Mouse (Mus musculus): ENCODE measurements around the gene Spag4. TPM values are rescaled to one million over a fixed set of nuclear protein-coding genes. Genes with fewer than 3 reads are reported as not detected.

Spag4 gene
- 0.54 and 0.74 TPM in 2 replicates for polyA plus RNA-seq (2015; fragmentation: Nextera tagmentation; extraction: Ambion mirVana)

GRCm38 (mm10) chr2:156065099-156066041 lies at the start of gene Spag4:
Spag4 (plus strand) TSS chr2:156065175.
- Histone ChIP-seq H3K4me2 (ENCODE audit: low read depth, low read length) (peak within 1 kb of the TSS; percentile 100), H3K36me3 (replicated peaks; ENCODE audit: insufficient read depth, low read length) (no peaks in the 10 kb centered on the region; the same call in 1 of the 2 replicates), H3K27ac (ENCODE audit: low read depth) (peak within 1 kb of the TSS; percentile 70), H3K9ac (replicated peaks) (peak within 1 kb of the TSS; percentile 71), H3K4me1 (ENCODE audit: insufficient read depth) (peaks cover 14% of the 10 kb centered on the region), H3K4me3 (ENCODE audit: low read depth, low read length) (peak within 1 kb of the TSS; percentile 75), H3K9me3 (ENCODE audit: low read length) (no peaks in the 10 kb centered on the region), H3K27me3 (ENCODE audit: insufficient read depth, low read length) (no peaks in the 10 kb centered on the region)
- 2% methylated on average over 72 of the region's 81 CpGs for WGBS (ENCODE audit: insufficient replicate concordance)
- DNase-seq (peak; percentile 88), ATAC-seq (peak; percentile 86)
- TF ChIP-seq EP300 (IDR thresholded peaks at IDR 0.05; ENCODE audit: low read depth) (no peak), CTCF (IDR thresholded peaks at IDR 0.05; ENCODE audit: low read depth) (no peak)

- 65% methylated on average over 3 of the region's 3 CpGs for WGBS (ENCODE audit: insufficient replicate concordance)
- Histone ChIP-seq H3K27ac (ENCODE audit: low read depth) (no peak overlapping the region), H3K27me3 (ENCODE audit: insufficient read depth, low read length) (no peaks in the 10 kb centered on the region), H3K36me3 (replicated peaks; ENCODE audit: insufficient read depth, low read length) (peaks cover 54% of the 10 kb centered on the region), H3K9ac (replicated peaks) (no peak overlapping the region), H3K4me3 (ENCODE audit: low read depth, low read length) (no peak overlapping the region), H3K4me2 (ENCODE audit: low read depth, low read length) (no peak overlapping the region), H3K9me3 (ENCODE audit: low read length) (no peaks in the 10 kb centered on the region), H3K4me1 (ENCODE audit: insufficient read depth) (0 out of 2 replicates have a peak, but pooled peaks cover 2% of the 10 kb centered on the region)
- DNase-seq = no peak
- TF ChIP-seq CTCF (IDR thresholded peaks at IDR 0.05; ENCODE audit: low read depth) = no peak
- TF ChIP-seq EP300 (IDR thresholded peaks at IDR 0.05; ENCODE audit: low read depth) = no peak
- ATAC-seq = no peak
These were observed 46.9 kb upstream of the Spag4 start for GRCm38 (mm10) chr2:156018106-156018505.

GRCm38 (mm10) chr2:156021219-156021618 lies 43.8 kb upstream of the Spag4 start:
- H3K4me1 ChIP-seq (ENCODE audit: insufficient read depth) = 0 out of 2 replicates have a peak, but pooled peaks cover 2% of the 10 kb centered on the region
- no peak overlapping the region for H3K4me3 ChIP-seq (ENCODE audit: low read depth, low read length)
- WGBS (ENCODE audit: insufficient replicate concordance) = 69% methylated on average over 8 of the region's 8 CpGs
- no peak overlapping the region for H3K4me2 ChIP-seq (ENCODE audit: low read depth, low read length)
- H3K36me3 ChIP-seq (replicated peaks; ENCODE audit: insufficient read depth, low read length) = peaks cover 29% of the 10 kb centered on the region
- TF ChIP-seq EP300 (IDR thresholded peaks at IDR 0.05; ENCODE audit: low read depth) = peak; percentile 41; the same call in 1 of the 2 replicates
- TF ChIP-seq CTCF (IDR thresholded peaks at IDR 0.05; ENCODE audit: low read depth) = no peak
- DNase-seq (no peak), ATAC-seq (peak; percentile 75)
- no peak overlapping the region for H3K27ac ChIP-seq (ENCODE audit: low read depth)
- H3K9ac ChIP-seq (replicated peaks) = no peak overlapping the region
- H3K9me3 ChIP-seq (ENCODE audit: low read length) = no peaks in the 10 kb centered on the region
- no peaks in the 10 kb centered on the region for H3K27me3 ChIP-seq (ENCODE audit: insufficient read depth, low read length)

GRCm38 (mm10) chr2:156021765-156022164 lies 43.2 kb upstream of the Spag4 start:
- H3K4me1 ChIP-seq (ENCODE audit: insufficient read depth) = 0 out of 2 replicates have a peak, but pooled peaks cover 2% of the 10 kb centered on the region
- WGBS (ENCODE audit: insufficient replicate concordance) = 76% methylated on average over 2 of the region's 2 CpGs
- DNase-seq = no peak
- no peak overlapping the region for H3K4me3 ChIP-seq (ENCODE audit: low read depth, low read length)
- no peak overlapping the region for H3K4me2 ChIP-seq (ENCODE audit: low read depth, low read length)
- peaks cover 24% of the 10 kb centered on the region for H3K36me3 ChIP-seq (replicated peaks; ENCODE audit: insufficient read depth, low read length)
- H3K27me3 ChIP-seq (ENCODE audit: insufficient read depth, low read length) = no peaks in the 10 kb centered on the region
- H3K27ac ChIP-seq (ENCODE audit: low read depth) = no peak overlapping the region
- no peaks in the 10 kb centered on the region for H3K9me3 ChIP-seq (ENCODE audit: low read length)
- H3K9ac ChIP-seq (replicated peaks) = no peak overlapping the region
- ATAC-seq = peak; percentile 56
- TF ChIP-seq EP300 (IDR thresholded peaks at IDR 0.05; ENCODE audit: low read depth) = no peak
- no peak for TF ChIP-seq CTCF (IDR thresholded peaks at IDR 0.05; ENCODE audit: low read depth)

- no peak overlapping the region for H3K27ac ChIP-seq (ENCODE audit: low read depth)
- no peak for ATAC-seq
- no peaks in the 10 kb centered on the region for H3K9me3 ChIP-seq (ENCODE audit: low read length)
- TF ChIP-seq EP300 (IDR thresholded peaks at IDR 0.05; ENCODE audit: low read depth) = no peak
- no peak for TF ChIP-seq CTCF (IDR thresholded peaks at IDR 0.05; ENCODE audit: low read depth)
- no peaks in the 10 kb centered on the region for H3K27me3 ChIP-seq (ENCODE audit: insufficient read depth, low read length)
- DNase-seq = no peak
- no peak overlapping the region for H3K4me3 ChIP-seq (ENCODE audit: low read depth, low read length)
- H3K4me1 ChIP-seq (ENCODE audit: insufficient read depth) = 0 out of 2 replicates have a peak, but pooled peaks cover 2% of the 10 kb centered on the region
- no peak overlapping the region for H3K9ac ChIP-seq (replicated peaks)
- no peak overlapping the region for H3K4me2 ChIP-seq (ENCODE audit: low read depth, low read length)
- no peaks in the 10 kb centered on the region for H3K36me3 ChIP-seq (replicated peaks; ENCODE audit: insufficient read depth, low read length)
These were observed 39.5 kb upstream of the Spag4 start for GRCm38 (mm10) chr2:156025482-156025881.

- Histone ChIP-seq H3K4me2 (ENCODE audit: low read depth, low read length) (no peak overlapping the region), H3K4me3 (ENCODE audit: low read depth, low read length) (no peak overlapping the region), H3K27ac (ENCODE audit: low read depth) (no peak overlapping the region), H3K36me3 (replicated peaks; ENCODE audit: insufficient read depth, low read length) (no peaks in the 10 kb centered on the region), H3K4me1 (ENCODE audit: insufficient read depth) (no peaks in the 10 kb centered on the region), H3K9me3 (ENCODE audit: low read length) (no peaks in the 10 kb centered on the region), H3K27me3 (ENCODE audit: insufficient read depth, low read length) (no peaks in the 10 kb centered on the region), H3K9ac (replicated peaks) (no peak overlapping the region)
- ATAC-seq (no peak), DNase-seq (no peak)
- 82% methylated on average over 3 of the region's 3 CpGs for WGBS (ENCODE audit: insufficient replicate concordance)
- TF ChIP-seq EP300 (IDR thresholded peaks at IDR 0.05; ENCODE audit: low read depth) (no peak), CTCF (IDR thresholded peaks at IDR 0.05; ENCODE audit: low read depth) (no peak)
These were observed 25.6 kb upstream of the Spag4 start for GRCm38 (mm10) chr2:156039390-156039789.
